ENCODE assay signal across 21 mouse cellular contexts in genomic region chr1:86709546-86709945, GRCm38 (mm10). TPM values are rescaled to one million over a fixed set of nuclear protein-coding genes. Genes with fewer than 3 reads are reported as not detected.
DNase-seq lines count a peak whose midpoint lies in the region; ATAC-seq and TF ChIP-seq lines count a peak whose summit lies in the region.
"Had no signal": no experiment of that assay in that cellular context is flagged by ENCODE, and none has a peak within 500 bp of the region (broad histone marks: within the 10 kb centered on the region; RNA-seq: fewer than 3 reads in every experiment).

No protein-coding gene starts in this region.

- no peak overlapping the region for H3K9ac ChIP-seq in liver, embryonic 11.5 days (ENCODE audit: low read depth, low read length)
- no peak overlapping the region for H3K9ac ChIP-seq in liver, postnatal 0 days (replicated peaks)
- H3K9ac ChIP-seq in liver, embryonic 13.5 days = no peak overlapping the region
- no peak overlapping the region for H3K9ac ChIP-seq in hindbrain, embryonic 16.5 days (ENCODE audit: low read depth, low read length)
- H3K9ac ChIP-seq: embryonic facial prominence, embryonic 15.5 days; forebrain, embryonic 15.5 days; heart, embryonic 12.5 days; hindbrain, embryonic 15.5 days had no signal

- no peak for DNase-seq in liver, embryonic 11.5 days (ENCODE audit: low spot score)
- no peak for DNase-seq in liver, postnatal 0 days
- DNase-seq in MEL-GATA-1-ER (ENCODE audit: extremely low read depth, low read depth) = peak; percentile 66
- no peak for DNase-seq in liver, embryonic 13.5 days
- no peak for DNase-seq in left cerebral cortex, adult 2 months (ENCODE audit: extremely low spot score in 1 of 2, low spot score in 2 of 2)
- DNase-seq: adrenal gland, postnatal 14 days; cerebellum, adult 2 months; cerebellum, postnatal 10 days; embryo, embryonic 11 days; gastrocnemius, postnatal 10 days; heart, adult 2 months had no signal

- 62% methylated on average over 4 of the region's 4 CpGs for WGBS in liver, embryonic 11.5 days
- WGBS in liver, postnatal 0 days (ENCODE audit: insufficient replicate concordance) = 72% methylated on average over 4 of the region's 4 CpGs
- WGBS in liver, embryonic 13.5 days (ENCODE audit: insufficient replicate concordance) = 49% methylated on average over 4 of the region's 4 CpGs
- WGBS in hindbrain, embryonic 16.5 days = 77% methylated on average over 4 of the region's 4 CpGs

- H3K36me3 ChIP-seq in liver, embryonic 11.5 days (ENCODE audit: control insufficient read depth, insufficient read depth, low read length) = no peaks in the 10 kb centered on the region
- H3K36me3 ChIP-seq in liver, postnatal 0 days (replicated peaks; ENCODE audit: insufficient read depth, low read length) = no peaks in the 10 kb centered on the region
- no peaks in the 10 kb centered on the region for H3K36me3 ChIP-seq in liver, embryonic 13.5 days
- no peaks in the 10 kb centered on the region for H3K36me3 ChIP-seq in hindbrain, embryonic 16.5 days (ENCODE audit: control insufficient read depth, insufficient read depth, low read length)
- H3K36me3 ChIP-seq: embryonic facial prominence, embryonic 15.5 days; forebrain, embryonic 15.5 days; heart, embryonic 12.5 days; hindbrain, embryonic 10.5 days; hindbrain, embryonic 15.5 days had no signal

- TF ChIP-seq EP300 in liver, postnatal 0 days (IDR thresholded peaks at IDR 0.05; ENCODE audit: low read depth) = no peak

- TF ChIP-seq CTCF in liver, postnatal 0 days (IDR thresholded peaks at IDR 0.05; ENCODE audit: low read depth) = no peak
- TF ChIP-seq CTCF in left cerebral cortex, adult 2 months (IDR thresholded peaks at IDR 0.05) = no peak

- peaks cover 6% of the 10 kb centered on the region; the same call in 1 of the 2 replicates for H3K4me1 ChIP-seq in liver, embryonic 11.5 days (replicated peaks; ENCODE audit: control insufficient read depth, insufficient read depth, low read length)
- peaks cover 11% of the 10 kb centered on the region for H3K4me1 ChIP-seq in liver, postnatal 0 days (ENCODE audit: insufficient read depth)
- peaks cover 21% of the 10 kb centered on the region for H3K4me1 ChIP-seq in liver, embryonic 13.5 days (replicated peaks)
- peaks cover 10% of the 10 kb centered on the region for H3K4me1 ChIP-seq in hindbrain, embryonic 16.5 days (ENCODE audit: control insufficient read depth, insufficient read depth, low read depth, low read length)

- H3K27me3 ChIP-seq in liver, embryonic 11.5 days (replicated peaks; ENCODE audit: control insufficient read depth, insufficient read depth, low read length) = no peaks in the 10 kb centered on the region
- no peaks in the 10 kb centered on the region for H3K27me3 ChIP-seq in liver, postnatal 0 days (ENCODE audit: insufficient read depth, low read length)
- H3K27me3 ChIP-seq in liver, embryonic 13.5 days = no peaks in the 10 kb centered on the region
- no peaks in the 10 kb centered on the region for H3K27me3 ChIP-seq in hindbrain, embryonic 16.5 days (replicated peaks; ENCODE audit: control insufficient read depth, insufficient read depth, low read length)
- H3K27me3 ChIP-seq: embryonic facial prominence, embryonic 15.5 days; forebrain, embryonic 15.5 days; heart, embryonic 12.5 days; hindbrain, embryonic 15.5 days; Patski had no signal

- no peaks in the 10 kb centered on the region for H3K9me3 ChIP-seq in liver, embryonic 11.5 days (ENCODE audit: control insufficient read depth, low read length)
- no peaks in the 10 kb centered on the region for H3K9me3 ChIP-seq in liver, postnatal 0 days (ENCODE audit: low read length)
- H3K9me3 ChIP-seq in liver, embryonic 13.5 days (replicated peaks) = no peaks in the 10 kb centered on the region
- H3K9me3 ChIP-seq in hindbrain, embryonic 16.5 days (ENCODE audit: control insufficient read depth, low read length) = no peaks in the 10 kb centered on the region
- H3K9me3 ChIP-seq: embryonic facial prominence, embryonic 15.5 days; forebrain, embryonic 15.5 days; heart, embryonic 12.5 days; hindbrain, embryonic 10.5 days; hindbrain, embryonic 15.5 days had no signal

- peak; percentile 41 for ATAC-seq in liver, embryonic 11.5 days (replicated peaks; ENCODE audit: low FRiP score)
- no peak for ATAC-seq in liver, postnatal 0 days
- ATAC-seq in liver, embryonic 13.5 days (ENCODE audit: low read depth) = 0 out of 2 replicates have a peak, but pooled peaks have one; percentile 39
- ATAC-seq in hindbrain, embryonic 16.5 days = no peak
- ATAC-seq: activated CD4-positive, CD25-positive, alpha-beta regulatory T cell, adult 4 months; forebrain, embryonic 15.5 days; inflammation-experienced regulatory T-cells, adult 6 months; intestine, postnatal 0 days; Patski had no signal

- H3K4me3 ChIP-seq in liver, embryonic 11.5 days (ENCODE audit: low read depth, low read length) = no peak overlapping the region
- no peak overlapping the region for H3K4me3 ChIP-seq in liver, postnatal 0 days (ENCODE audit: low read depth, low read length)
- no peak overlapping the region for H3K4me3 ChIP-seq in liver, embryonic 13.5 days (replicated peaks)
- no peak overlapping the region for H3K4me3 ChIP-seq in left cerebral cortex, adult 2 months
- H3K4me3 ChIP-seq in hindbrain, embryonic 16.5 days (ENCODE audit: low read length) = no peak overlapping the region
- H3K4me3 ChIP-seq: embryonic facial prominence, embryonic 15.5 days; forebrain, embryonic 15.5 days; heart, adult 2 months; heart, embryonic 12.5 days; hindbrain, embryonic 10.5 days; hindbrain, embryonic 15.5 days had no signal

- H3K4me2 ChIP-seq in liver, embryonic 11.5 days = no peak overlapping the region
- no peak overlapping the region for H3K4me2 ChIP-seq in liver, postnatal 0 days (ENCODE audit: low read depth, low read length)
- no peak overlapping the region for H3K4me2 ChIP-seq in liver, embryonic 13.5 days
- no peak overlapping the region for H3K4me2 ChIP-seq in hindbrain, embryonic 16.5 days (ENCODE audit: low read length)
- H3K4me2 ChIP-seq: embryonic facial prominence, embryonic 15.5 days; forebrain, embryonic 15.5 days; heart, embryonic 12.5 days; hindbrain, embryonic 15.5 days had no signal

- no peak overlapping the region for H3K27ac ChIP-seq in liver, embryonic 11.5 days (ENCODE audit: low read depth, low read length)
- H3K27ac ChIP-seq in liver, postnatal 0 days (ENCODE audit: low read depth) = no peak overlapping the region
- H3K27ac ChIP-seq in liver, embryonic 13.5 days = no peak overlapping the region
- no peak overlapping the region for H3K27ac ChIP-seq in left cerebral cortex, adult 2 months
- no peak overlapping the region for H3K27ac ChIP-seq in hindbrain, embryonic 16.5 days (ENCODE audit: low read depth, low read length)
- H3K27ac ChIP-seq: embryonic facial prominence, embryonic 15.5 days; forebrain, embryonic 15.5 days; heart, adult 2 months; hindbrain, embryonic 10.5 days; hindbrain, embryonic 15.5 days had no signal

- intact Hi-C loops in left cerebral cortex, adult 2 months (cut with DNase I) = no loop called here

RNA-seq across cellular contexts. Expression of gene Dis3l2, which starts 5.9 kb away (rescaled TPM):
- polyA plus RNA-seq in liver, embryonic 11.5 days (2014; fragmentation: Nextera tagmentation; extraction: Ambion mirVana) = 20.2 and 21.2 TPM in 2 replicates
- polyA plus RNA-seq in liver, postnatal 0 days (2015; fragmentation: Nextera tagmentation; extraction: Ambion mirVana) = 7.2 and 7.9 TPM in 2 replicates
- 8.8 and 11.1 TPM in 2 replicates for polyA plus RNA-seq in liver, embryonic 13.5 days (2015; fragmentation: Nextera tagmentation; extraction: Ambion mirVana)
- 10 to 100 TPM; 25.5 to 29.0 TPM for total RNA-seq in left cerebral cortex, adult 2 months (2021)
- polyA plus RNA-seq in hindbrain, embryonic 16.5 days (2015; fragmentation: Nextera tagmentation; extraction: Ambion mirVana) = 37.8 and 40.1 TPM in 2 replicates

RNA-seq across cellular contexts. Expression of gene Nppc, which starts 39.2 kb away (rescaled TPM):
- not detected in 2 replicates for polyA plus RNA-seq in liver, embryonic 11.5 days (2014; fragmentation: Nextera tagmentation; extraction: Ambion mirVana)
- 0.20 TPM in 1 of 2 replicates, not detected in the other for polyA plus RNA-seq in liver, postnatal 0 days (2015; fragmentation: Nextera tagmentation; extraction: Ambion mirVana)
- not detected in 2 replicates for polyA plus RNA-seq in liver, embryonic 13.5 days (2015; fragmentation: Nextera tagmentation; extraction: Ambion mirVana)
- total RNA-seq in left cerebral cortex, adult 2 months (2021) = 10 to 100 TPM in 1 of 2 experiments, 1 to 10 TPM in 1; 8.6 to 10.5 TPM
- polyA plus RNA-seq in hindbrain, embryonic 16.5 days (2015; fragmentation: Nextera tagmentation; extraction: Ambion mirVana) = 20.1 and 26.6 TPM in 2 replicates
- total RNA-seq: heart, adult 2 months had no signal
- polyA plus RNA-seq: activated CD4-positive, CD25-positive, alpha-beta regulatory T cell, adult 4 months; inflammation-experienced regulatory T-cells, adult 6 months had no signal

Comparison
In these comparisons a context has a peak if more than half of its experiments do, and no peak if none do; other contexts are left out.
1. ATAC-seq: peak in liver, embryonic 11.5 days (single experiment) and liver, embryonic 13.5 days (single experiment); none in liver, postnatal 0 days (single experiment) and hindbrain, embryonic 16.5 days (single experiment).
2. RNA of gene Nppc, which starts 39.2 kb away (polyA plus RNA-seq): 20.1 to 26.6 TPM in hindbrain, embryonic 16.5 days; not detected in liver, embryonic 11.5 days, not detected in liver, embryonic 13.5 days and 0.20 TPM in liver, postnatal 0 days; every median in the first group is over 10 times any median in the second.